Mouse (Mus musculus) 3134 (cell line): ENCODE measurements around the gene Chchd6.

Experiments
- DNase-seq: peaks from one replicate; pipeline ENCODE4 v3.0.0-alpha.2; 2011; ENCODE audit warnings: low spot score; ENCODE audit not compliant: insufficient read length; ENCODE audit errors: extremely low read depth

The Chchd6 gene

GRCm38 (mm10) chr6:89412562-89412961 lies 182.9 kb downstream of the Chchd6 start:
- DNase-seq = no peak

DNA sequence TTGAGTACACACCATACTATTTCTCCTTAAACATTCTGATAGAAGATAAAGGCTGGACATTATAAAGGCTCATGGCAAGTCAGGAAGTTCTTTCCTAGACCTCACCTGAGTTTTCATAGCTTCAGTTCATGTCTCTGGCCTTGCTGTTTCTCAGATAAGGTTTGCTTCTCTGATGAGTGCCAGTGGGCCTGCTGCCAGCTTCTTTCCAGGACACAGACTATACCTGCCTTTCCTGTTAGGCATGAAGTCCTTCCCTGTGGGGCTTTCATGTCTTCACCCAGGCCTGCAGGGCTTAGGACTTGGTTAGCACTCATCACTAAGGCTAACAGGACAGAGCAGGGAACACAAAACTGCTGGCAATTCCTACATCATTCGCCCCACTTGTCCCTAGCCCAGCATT lies 186.4 kb downstream of the Chchd6 start:
- DNase-seq = no peak

GRCm38 (mm10) chr6:89408259-89408658 lies 187.2 kb downstream of the Chchd6 start:
- peak; percentile 24 for DNase-seq

GRCm38 (mm10) chr6:89407247-89407889 lies 188.1 kb downstream of the Chchd6 start:
- DNase-seq = peak; percentile 15

DNA sequence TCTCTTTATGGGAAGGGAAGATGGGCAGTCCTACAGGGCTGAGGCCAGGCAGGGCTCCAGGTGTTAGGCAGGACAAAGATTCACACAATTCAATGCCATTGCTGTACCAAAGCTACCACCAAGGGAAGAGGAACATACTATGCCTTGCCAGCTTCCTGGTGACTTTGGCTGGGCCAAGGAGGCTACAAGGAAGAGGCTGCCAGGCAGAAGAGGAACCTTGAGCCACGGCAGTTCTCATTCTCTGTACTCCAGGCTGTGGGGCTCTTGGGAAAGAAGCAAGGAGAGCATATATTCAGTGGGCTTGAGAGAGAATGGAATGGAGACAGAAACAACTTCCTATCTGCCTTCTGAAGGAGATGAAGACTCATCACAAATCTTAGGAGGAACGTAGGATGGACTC lies 190.5 kb downstream of the Chchd6 start:
- DNase-seq = no peak

DNA sequence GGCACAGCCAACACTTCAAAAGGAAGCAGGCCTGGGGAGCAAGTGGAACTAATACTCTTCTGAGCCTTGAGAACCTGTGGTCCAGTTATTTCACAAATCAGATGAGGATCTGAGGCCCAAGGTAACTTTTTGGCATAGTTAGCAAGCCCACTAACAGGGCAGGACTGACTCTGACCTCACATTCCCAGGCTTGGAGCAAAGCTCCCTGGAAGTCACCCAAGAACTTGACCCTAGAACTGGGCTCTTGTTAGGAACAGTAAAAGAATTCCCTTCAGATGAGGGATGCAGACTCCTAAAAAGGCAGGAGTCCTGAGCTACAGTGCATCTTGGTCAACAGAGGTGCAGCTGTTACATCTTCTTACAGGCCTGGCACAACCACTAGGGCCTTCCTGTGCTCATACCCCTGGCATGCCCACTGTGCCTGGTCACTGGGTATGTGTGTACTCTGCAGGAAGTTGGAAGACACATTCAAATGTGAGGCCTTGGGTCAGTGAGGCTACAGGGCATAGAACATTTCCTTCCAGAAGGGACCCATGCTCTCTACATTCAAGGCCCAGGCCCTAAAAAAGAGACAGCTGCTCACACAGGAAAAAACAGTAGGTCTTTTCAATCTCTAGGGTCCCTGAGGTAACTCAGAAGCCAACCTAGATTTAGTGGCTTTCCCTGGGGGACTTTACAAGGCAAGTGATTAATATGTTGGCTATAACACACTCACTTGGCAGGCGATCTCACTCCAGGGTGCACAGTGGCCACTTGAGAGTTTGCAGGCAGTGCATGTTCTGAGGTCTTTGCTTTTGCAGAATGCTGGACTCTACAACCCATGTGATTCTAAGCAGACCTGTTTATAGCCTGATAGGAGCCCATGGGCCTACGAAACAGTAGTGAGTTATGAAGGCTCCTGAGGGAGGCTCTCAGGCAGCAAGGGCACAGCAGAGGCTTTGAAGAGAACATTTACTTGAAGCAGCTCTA lies 191.9 kb downstream of the Chchd6 start:
- peak; percentile 21 for DNase-seq

DNA sequence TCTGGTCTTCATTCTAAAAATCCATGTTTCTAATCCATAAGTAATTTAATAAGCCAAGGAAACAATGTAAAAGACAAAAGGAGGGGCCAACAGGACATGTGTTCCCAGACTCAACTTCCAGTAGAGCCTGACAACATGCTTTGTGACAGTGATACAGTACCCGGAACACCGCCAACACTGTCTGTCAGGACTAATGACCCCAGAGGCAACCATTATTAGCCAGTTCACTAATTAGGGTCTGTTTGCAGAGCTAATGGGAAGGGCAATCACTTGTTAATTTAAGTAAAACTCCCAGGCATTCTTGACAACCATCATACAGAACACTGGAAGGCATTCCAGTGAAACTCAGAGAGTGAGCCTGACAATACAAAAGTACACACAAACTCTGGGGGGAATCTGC lies 193.0 kb downstream of the Chchd6 start:
- no peak for DNase-seq

DNA sequence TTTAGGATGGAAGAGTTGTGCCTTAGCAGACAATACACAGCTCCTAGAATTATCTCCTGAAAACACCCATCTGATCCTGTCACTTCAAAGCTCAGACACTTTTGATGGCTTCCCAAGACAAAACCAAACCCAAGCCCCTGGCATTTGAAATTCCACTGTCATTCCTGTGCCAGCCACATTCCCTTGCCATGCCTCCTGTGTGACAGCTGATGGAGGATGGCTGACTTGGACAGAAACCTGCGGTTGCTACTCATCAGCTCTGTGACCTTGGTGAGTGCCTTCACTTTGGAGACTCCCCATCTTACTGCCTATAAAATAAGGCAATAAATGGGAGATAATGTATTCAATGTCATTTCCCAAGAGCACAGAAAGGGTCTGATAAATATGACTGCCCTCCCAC lies 195.9 kb downstream of the Chchd6 start:
- no peak for DNase-seq

GRCm38 (mm10) chr6:89397919-89398318 lies 197.5 kb downstream of the Chchd6 start:
- no peak for DNase-seq

DNA sequence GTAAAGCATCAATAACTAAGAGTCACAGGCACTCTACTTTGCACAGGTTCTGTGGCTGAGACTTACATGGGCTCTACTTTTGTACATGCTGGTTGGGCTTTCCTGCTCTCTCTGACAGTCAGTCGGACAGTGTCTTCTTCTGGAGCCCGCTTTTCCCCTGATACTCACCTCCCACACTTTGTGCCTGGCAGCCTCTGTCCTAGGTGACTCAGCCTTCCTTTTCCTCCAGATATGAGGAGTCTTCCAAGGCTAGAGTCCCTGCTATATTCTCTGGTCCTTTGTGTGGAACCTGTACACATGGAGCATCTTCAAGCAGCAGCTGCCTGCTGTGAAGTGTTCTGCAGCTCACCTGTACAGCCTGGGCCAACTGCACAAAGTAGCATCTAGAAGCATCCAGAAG lies 201.6 kb downstream of the Chchd6 start:
- no peak for DNase-seq

DNA sequence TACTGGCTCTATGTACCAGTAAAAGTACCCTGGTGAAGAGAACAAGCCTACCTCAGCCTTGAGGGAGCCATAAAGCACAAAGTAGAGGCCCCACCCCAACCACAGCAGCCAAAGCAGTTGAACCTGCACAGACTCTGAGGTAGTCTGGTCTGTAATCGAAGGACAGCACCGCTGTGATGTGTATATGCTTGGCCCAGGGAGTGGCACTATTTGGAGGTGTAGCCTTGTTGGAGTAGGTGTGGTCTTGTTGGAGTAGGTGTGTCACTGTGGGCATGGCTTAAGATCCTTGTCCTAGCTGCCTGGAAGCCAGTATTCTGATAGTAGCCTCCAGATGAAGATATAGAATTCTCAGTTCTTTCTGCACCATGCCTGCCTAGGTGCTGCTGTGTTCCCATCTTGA lies 203.2 kb downstream of the Chchd6 start:
- no peak for DNase-seq

GRCm38 (mm10) chr6:89389771-89390170 lies 205.7 kb downstream of the Chchd6 start:
- no peak for DNase-seq

DNA sequence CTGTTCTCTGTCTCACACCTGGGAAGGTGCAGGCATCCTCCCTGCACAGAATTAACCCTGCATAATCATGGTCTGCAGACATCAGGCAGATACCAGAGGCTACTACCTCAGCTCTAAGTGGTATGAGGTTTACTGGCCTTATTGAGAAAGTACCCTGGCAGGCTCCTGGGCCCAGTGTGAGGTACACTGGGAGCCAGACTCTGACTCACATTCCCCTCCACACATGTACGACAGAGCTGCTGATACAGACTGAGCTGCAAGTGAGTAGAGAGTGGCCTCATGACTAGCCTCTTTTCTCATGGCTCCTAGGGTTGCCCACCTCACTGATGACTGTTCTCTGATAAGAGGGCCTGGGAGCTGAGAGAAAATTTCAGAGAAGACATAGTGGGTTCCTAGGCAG lies 208.5 kb downstream of the Chchd6 start:
- peak; percentile 27 for DNase-seq

- no peak for DNase-seq
Measured at GRCm38 (mm10) chr6:89384699-89385098, 210.8 kb downstream of the Chchd6 start.

DNA sequence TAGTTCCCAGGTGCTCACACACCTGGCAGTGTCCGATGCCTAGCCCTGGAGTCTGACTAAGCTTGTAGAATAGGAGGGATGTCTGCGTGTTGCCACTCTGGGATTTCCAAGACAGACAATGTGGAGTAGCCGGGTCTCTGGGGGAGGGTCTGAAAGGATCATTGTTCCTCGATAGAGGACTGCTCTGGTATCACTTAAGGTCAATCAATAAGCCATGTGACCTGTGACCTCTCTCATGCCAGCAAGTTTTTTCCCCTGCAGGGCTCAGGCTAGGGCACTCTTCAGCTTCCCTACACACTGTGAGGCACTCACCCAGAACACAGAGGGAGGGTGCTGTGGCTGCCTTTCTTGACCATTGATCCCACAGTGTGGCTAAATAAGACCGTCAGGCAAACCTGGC lies 213.6 kb downstream of the Chchd6 start:
- DNase-seq = no peak

DNA sequence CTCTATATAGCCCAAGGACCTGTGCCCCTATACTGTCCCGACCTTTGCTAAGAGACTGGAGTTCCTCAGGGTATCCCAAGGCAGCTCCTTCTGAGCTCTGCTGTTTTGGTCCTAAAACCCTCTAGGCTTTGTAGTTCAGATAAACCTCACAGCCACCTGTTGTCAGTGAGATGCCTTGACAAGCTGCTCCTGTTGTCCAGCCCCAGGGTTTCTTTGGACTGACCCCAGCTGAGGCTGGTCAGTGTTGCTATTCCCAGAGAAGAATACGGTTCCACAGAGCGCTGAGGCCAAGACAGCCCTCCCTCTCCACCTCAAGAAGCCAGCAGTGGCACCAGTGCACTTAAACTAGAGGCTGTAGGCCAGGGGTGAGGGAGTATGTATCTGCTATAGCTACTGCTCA lies 214.3 kb downstream of the Chchd6 start:
- DNase-seq = no peak

DNA sequence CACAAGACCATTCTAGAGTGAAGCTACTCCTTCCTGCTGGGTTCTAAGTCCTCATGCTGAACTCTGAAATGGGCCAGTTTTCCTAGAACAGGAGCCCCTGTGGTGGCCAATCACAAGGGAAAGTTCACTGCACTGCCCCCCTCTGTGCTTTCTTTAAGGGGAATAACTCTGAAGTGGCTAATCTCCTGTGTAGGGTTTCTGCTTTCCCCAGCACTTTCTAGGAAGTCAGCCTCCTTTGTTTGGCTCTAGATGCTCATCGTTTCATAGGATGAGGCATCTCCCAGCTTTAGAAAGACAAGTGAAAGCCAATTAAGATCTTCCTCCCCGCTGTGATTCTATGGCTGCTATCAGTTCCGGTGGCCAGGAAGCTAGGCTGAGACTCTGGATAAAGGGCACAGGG lies 214.7 kb downstream of the Chchd6 start:
- no peak for DNase-seq

GRCm38 (mm10) chr6:89378264-89378663 lies 217.2 kb downstream of the Chchd6 start:
- no peak for DNase-seq

GRCm38 (mm10) chr6:89368812-89369211 lies 226.6 kb downstream of the Chchd6 start:
- no peak for DNase-seq

DNA sequence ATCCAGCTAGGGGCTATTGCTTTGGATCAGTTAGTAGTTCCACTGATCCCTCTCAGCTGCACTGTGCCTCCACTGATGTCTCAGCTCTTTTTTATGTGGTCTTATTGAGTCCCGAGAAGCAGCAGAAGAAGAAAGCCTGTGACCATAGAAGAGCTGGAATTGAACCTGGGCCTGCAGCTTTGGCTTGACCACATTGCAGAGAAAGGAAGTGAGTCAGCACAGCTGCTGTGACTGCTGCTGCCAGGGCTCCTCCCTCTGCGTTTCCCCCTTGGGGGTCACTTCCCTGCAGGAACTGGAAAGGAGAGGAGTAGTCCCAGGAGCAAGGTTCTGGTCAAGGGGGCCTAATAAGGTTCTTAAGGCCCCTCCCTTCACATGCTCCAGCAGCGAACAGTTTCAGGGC lies 231.1 kb downstream of the Chchd6 start:
- peak; percentile 41 for DNase-seq

GRCm38 (mm10) chr6:89363107-89363451 lies 232.4 kb downstream of the Chchd6 start:
- DNase-seq = no peak
